In the genomic region with DNA sequence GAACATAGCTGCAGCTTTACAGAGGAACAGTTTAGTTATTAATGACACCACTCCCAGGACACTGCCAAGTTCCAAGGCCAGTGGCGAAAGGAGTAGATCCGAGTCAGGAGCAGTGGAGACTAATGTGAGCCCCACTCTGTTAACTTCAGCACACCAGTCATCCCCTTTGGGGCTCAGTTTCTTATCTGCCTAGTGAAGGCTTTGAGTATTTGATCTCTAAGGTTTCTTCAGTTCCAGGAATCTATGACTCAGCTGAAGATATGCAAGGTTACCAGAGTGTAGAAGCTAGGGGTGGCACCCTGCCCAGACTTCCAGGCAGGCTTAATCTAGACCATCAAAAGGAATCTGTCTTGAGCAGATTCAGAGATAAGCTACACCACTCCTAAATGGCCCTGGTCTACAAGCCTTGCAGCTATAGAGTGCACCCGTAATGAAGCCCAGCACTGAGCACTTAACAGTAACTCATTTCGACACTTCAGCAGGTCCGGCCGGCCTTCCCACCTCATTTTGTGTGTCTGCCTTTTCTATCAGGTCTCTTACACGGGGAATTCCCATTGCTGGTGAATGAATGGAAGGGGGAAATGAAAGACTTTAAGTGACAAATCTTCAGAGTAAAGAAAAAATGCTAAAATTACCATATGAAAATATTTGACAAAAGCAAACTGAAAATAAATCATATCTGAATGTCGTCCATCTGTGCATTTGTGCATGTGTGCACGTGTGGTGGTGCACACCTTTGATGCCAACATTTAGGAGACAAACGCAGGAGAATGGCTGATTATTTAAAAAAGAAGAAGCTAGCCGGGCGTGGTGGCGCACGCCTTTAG, we compare ENCODE assay signal across 8 mouse cellular contexts. TPM values are rescaled to one million over a fixed set of nuclear protein-coding genes. Genes with fewer than 3 reads are reported as not detected.
DNase-seq lines count a peak whose midpoint lies in the region; ATAC-seq and TF ChIP-seq lines count a peak whose summit lies in the region.

No protein-coding gene starts in this region.

- TF ChIP-seq CTCF in Patski (IDR thresholded peaks at IDR 0.05): no peak
- no peak for TF ChIP-seq CTCF in liver, embryonic 14.5 days (IDR thresholded peaks at IDR 0.05; ENCODE audit: low read depth)

- POLR2A ChIA-PET in Patski (lab: Charles Lee): interaction anchor here (1.4 to 2.3 kb wide), 3 partner anchors 10 to 22 kb away, joined by 3 to 7 read pairs (median 6); no protein-coding TSS in a partner anchor

- H3K9me3 ChIP-seq in heart, embryonic 16.5 days (replicated peaks; ENCODE audit: control insufficient read depth, low read length): no peaks in the 10 kb centered on the region
- H3K9me3 ChIP-seq in heart, embryonic 11.5 days (replicated peaks; ENCODE audit: control insufficient read depth, low read length): no peaks in the 10 kb centered on the region
- H3K9me3 ChIP-seq in liver, embryonic 14.5 days (ENCODE audit: control insufficient read depth, low read length): no peaks in the 10 kb centered on the region
- no peaks in the 10 kb centered on the region for H3K9me3 ChIP-seq in hindbrain, embryonic 11.5 days (ENCODE audit: control insufficient read depth, low read length)

- no peak overlapping the region for H3K4me2 ChIP-seq in heart, embryonic 16.5 days (ENCODE audit: low read depth, low read length)
- no peak overlapping the region for H3K4me2 ChIP-seq in heart, embryonic 11.5 days
- peak overlapping the region; percentile 56 for H3K4me2 ChIP-seq in liver, embryonic 14.5 days (ENCODE audit: low read depth)
- no peak overlapping the region for H3K4me2 ChIP-seq in hindbrain, embryonic 11.5 days (replicated peaks; ENCODE audit: low read depth, low read length)

- no peaks in the 10 kb centered on the region for H3K36me3 ChIP-seq in heart, embryonic 16.5 days (ENCODE audit: control insufficient read depth, insufficient read depth)
- H3K36me3 ChIP-seq in heart, embryonic 11.5 days (ENCODE audit: control insufficient read depth, insufficient read depth, low read length): no peaks in the 10 kb centered on the region
- H3K36me3 ChIP-seq in liver, embryonic 14.5 days (replicated peaks; ENCODE audit: control insufficient read depth, insufficient read depth, low read depth): peaks cover 2% of the 10 kb centered on the region; the same call in 1 of the 2 replicates
- no peaks in the 10 kb centered on the region for H3K36me3 ChIP-seq in hindbrain, embryonic 11.5 days (ENCODE audit: control insufficient read depth, insufficient read depth, low read length)

- peaks cover 14% of the 10 kb centered on the region for H3K4me1 ChIP-seq in heart, embryonic 16.5 days (ENCODE audit: control insufficient read depth, insufficient read depth, low read length)
- peaks cover 11% of the 10 kb centered on the region for H3K4me1 ChIP-seq in heart, embryonic 11.5 days (ENCODE audit: control insufficient read depth, insufficient read depth, low read length)
- peaks cover 43 to 52% of the 10 kb centered on the region in 2 experiments for H3K4me1 ChIP-seq in liver, embryonic 14.5 days (replicated peaks; ENCODE audit: control insufficient read depth in 2 of 2, insufficient read depth in 2 of 2, low read length in 1 of 2)
- no peaks in the 10 kb centered on the region for H3K4me1 ChIP-seq in hindbrain, embryonic 11.5 days (replicated peaks; ENCODE audit: control insufficient read depth, insufficient read depth, low read length)

- ATAC-seq in heart, embryonic 16.5 days (replicated peaks; ENCODE audit: extremely low read depth, insufficient read depth, low FRiP score): 0 out of 2 replicates have a peak, but pooled peaks have one; percentile 53
- ATAC-seq in heart, embryonic 11.5 days (replicated peaks; ENCODE audit: insufficient number of reproducible peaks, low FRiP score, low TSS enrichment): no peak
- ATAC-seq in Patski: peak; percentile 90
- peak; percentile 88 for ATAC-seq in liver, embryonic 14.5 days (ENCODE audit: insufficient read depth)
- no peak for ATAC-seq in hindbrain, embryonic 11.5 days (ENCODE audit: low FRiP score)

- intact Hi-C loops in gastrocnemius, postnatal 14 days (cut with DNase I; ENCODE audit: low total_unique reads): no loop called here

- peak; percentile 80 for TF ChIP-seq EP300 in liver, embryonic 14.5 days (IDR thresholded peaks at IDR 0.05; ENCODE audit: low read depth)

- CTCF ChIA-PET in Patski (lab: Charles Lee): interaction anchor here (0.9 to 5.3 kb wide), 6 partner anchors 10 to 21 kb away, joined by 3 to 25 read pairs (median 8); partner anchors contain the start of gene Lpcat3

- H3K4me3 ChIP-seq in heart, embryonic 16.5 days (ENCODE audit: low read length): no peak overlapping the region
- no peak overlapping the region for H3K4me3 ChIP-seq in heart, embryonic 11.5 days (ENCODE audit: low read depth, low read length)
- H3K4me3 ChIP-seq in liver, embryonic 14.5 days (ENCODE audit: insufficient read depth in 1 of 2, low read depth in 2 of 2, low read length in 2 of 2): 0 out of 4 replicates have a peak overlapping the region, but pooled peaks of 1 of the 2 experiments have one; percentile 13
- no peak overlapping the region for H3K4me3 ChIP-seq in hindbrain, embryonic 11.5 days (ENCODE audit: low read depth, low read length)

- H3K27ac ChIP-seq in heart, embryonic 16.5 days (ENCODE audit: low read length): peak overlapping the region; percentile 3; the same call in 1 of the 2 replicates
- H3K27ac ChIP-seq in heart, embryonic 11.5 days (ENCODE audit: low read depth, low read length): no peak overlapping the region
- peak overlapping the region; percentile 54 for H3K27ac ChIP-seq in liver, embryonic 14.5 days
- no peak overlapping the region for H3K27ac ChIP-seq in hindbrain, embryonic 11.5 days (ENCODE audit: low read depth, low read length)

- peak; percentile 93 for DNase-seq in Patski (ENCODE audit: low read depth, low spot score)
- DNase-seq in gastrocnemius, postnatal 14 days: peak; percentile 55
- DNase-seq in liver, embryonic 14.5 days (ENCODE audit: low read depth in 3 of 3, low spot score in 3 of 3): peak; percentile 72 to 73 (median 72)
- peak; percentile 55 to 69 for DNase-seq in urinary bladder, postnatal 36 days (ENCODE audit: low spot score in 2 of 2)
- DNase-seq in hindbrain, embryonic 11.5 days (ENCODE audit: low spot score): no peak
- no peak for DNase-seq in embryo, embryonic 11 days

- 57% methylated on average over 14 of the region's 14 CpGs for WGBS in heart, embryonic 16.5 days
- 64% methylated on average over 14 of the region's 14 CpGs for WGBS in heart, embryonic 11.5 days (ENCODE audit: insufficient replicate concordance)
- 45% methylated on average over 14 of the region's 14 CpGs for WGBS in liver, embryonic 14.5 days (ENCODE audit: insufficient replicate concordance)
- 90% methylated on average over 14 of the region's 14 CpGs for WGBS in hindbrain, embryonic 11.5 days

- in situ Hi-C loops in Patski (cut with MboI; ENCODE audit: low pct_unique_long_range_greater_than_20kb): no loop called here

- H3K9ac ChIP-seq in heart, embryonic 16.5 days (ENCODE audit: low read length): no peak overlapping the region; the same call in 1 of the 2 replicates
- H3K9ac ChIP-seq in heart, embryonic 11.5 days (ENCODE audit: low read depth, low read length): no peak overlapping the region
- H3K9ac ChIP-seq in liver, embryonic 14.5 days (replicated peaks): peak overlapping the region; percentile 23
- H3K9ac ChIP-seq in hindbrain, embryonic 11.5 days (ENCODE audit: low read depth, low read length): no peak overlapping the region

- no peaks in the 10 kb centered on the region for H3K27me3 ChIP-seq in heart, embryonic 16.5 days (ENCODE audit: control insufficient read depth, insufficient read depth, low read length)
- no peaks in the 10 kb centered on the region for H3K27me3 ChIP-seq in heart, embryonic 11.5 days (ENCODE audit: control insufficient read depth, insufficient read depth, low read length)
- H3K27me3 ChIP-seq in Patski: no peaks in the 10 kb centered on the region
- H3K27me3 ChIP-seq in liver, embryonic 14.5 days (ENCODE audit: control insufficient read depth, insufficient read depth, low read length): no peaks in the 10 kb centered on the region
- no peaks in the 10 kb centered on the region for H3K27me3 ChIP-seq in hindbrain, embryonic 11.5 days (ENCODE audit: control insufficient read depth, insufficient read depth, low read length)

RNA-seq across cellular contexts. Expression of gene Lpcat3, which starts 21.0 kb away (rescaled TPM):
- 50.1 and 54.2 TPM in 2 replicates for polyA plus RNA-seq in heart, embryonic 16.5 days (2015; fragmentation: Nextera tagmentation; extraction: Ambion mirVana)
- polyA plus RNA-seq in heart, embryonic 11.5 days (2014; fragmentation: Nextera tagmentation; extraction: Ambion mirVana): 35.5 and 41.1 TPM in 2 replicates
- 107 TPM for polyA plus RNA-seq in Patski (2021)
- total RNA-seq in gastrocnemius, postnatal 14 days (2021): 10 to 100 TPM; 26.3 to 32.3 TPM
- polyA plus RNA-seq in liver, embryonic 14.5 days (2012; rRNA removed): 61.4 and 65.7 TPM in 2 replicates
- polyA plus RNA-seq in liver, embryonic 14.5 days (2014; fragmentation: Nextera tagmentation; extraction: Ambion mirVana): 64.2 and 67.0 TPM in 2 replicates
- 37.5 and 43.2 TPM in 2 replicates for polyA plus RNA-seq in hindbrain, embryonic 11.5 days (2014; fragmentation: Nextera tagmentation; extraction: Ambion mirVana)

RNA-seq across cellular contexts. Expression of gene Emg1, which starts 28.2 kb away (rescaled TPM):
- 125 and 133 TPM in 2 replicates for polyA plus RNA-seq in heart, embryonic 16.5 days (2015; fragmentation: Nextera tagmentation; extraction: Ambion mirVana)
- 139 and 148 TPM in 2 replicates for polyA plus RNA-seq in heart, embryonic 11.5 days (2014; fragmentation: Nextera tagmentation; extraction: Ambion mirVana)
- 100 TPM for polyA plus RNA-seq in Patski (2021)
- 10 to 100 TPM; 51.8 to 57.5 TPM for total RNA-seq in gastrocnemius, postnatal 14 days (2021)
- polyA plus RNA-seq in liver, embryonic 14.5 days (2012; rRNA removed): 91.1 and 103 TPM in 2 replicates
- polyA plus RNA-seq in liver, embryonic 14.5 days (2014; fragmentation: Nextera tagmentation; extraction: Ambion mirVana): 147 and 162 TPM in 2 replicates
- 196 and 203 TPM in 2 replicates for polyA plus RNA-seq in hindbrain, embryonic 11.5 days (2014; fragmentation: Nextera tagmentation; extraction: Ambion mirVana)

RNA-seq across cellular contexts. Expression of gene Phb2, which starts 28.3 kb away (rescaled TPM):
- polyA plus RNA-seq in heart, embryonic 16.5 days (2015; fragmentation: Nextera tagmentation; extraction: Ambion mirVana): 347 and 355 TPM in 2 replicates
- 335 and 336 TPM in 2 replicates for polyA plus RNA-seq in heart, embryonic 11.5 days (2014; fragmentation: Nextera tagmentation; extraction: Ambion mirVana)
- 275 TPM for polyA plus RNA-seq in Patski (2021)
- total RNA-seq in gastrocnemius, postnatal 14 days (2021): 100 to 1,000 TPM; 179 to 184 TPM
- 101 and 124 TPM in 2 replicates for polyA plus RNA-seq in liver, embryonic 14.5 days (2012; rRNA removed)
- 210 and 240 TPM in 2 replicates for polyA plus RNA-seq in liver, embryonic 14.5 days (2014; fragmentation: Nextera tagmentation; extraction: Ambion mirVana)
- 318 and 336 TPM in 2 replicates for polyA plus RNA-seq in hindbrain, embryonic 11.5 days (2014; fragmentation: Nextera tagmentation; extraction: Ambion mirVana)

RNA-seq across cellular contexts. Expression of gene C1s2, which starts 47.9 kb away (rescaled TPM):
- polyA plus RNA-seq in heart, embryonic 16.5 days (2015; fragmentation: Nextera tagmentation; extraction: Ambion mirVana): 0.05 and 0.06 TPM in 2 replicates
- polyA plus RNA-seq in heart, embryonic 11.5 days (2014; fragmentation: Nextera tagmentation; extraction: Ambion mirVana): not detected in 2 replicates
- 6.1 TPM for polyA plus RNA-seq in Patski (2021)
- total RNA-seq in gastrocnemius, postnatal 14 days (2021): under 1 TPM; 0.78 to 0.96 TPM
- 0.01 TPM in 1 of 2 replicates, not detected in the other for polyA plus RNA-seq in liver, embryonic 14.5 days (2012; rRNA removed)
- not detected in 2 replicates for polyA plus RNA-seq in liver, embryonic 14.5 days (2014; fragmentation: Nextera tagmentation; extraction: Ambion mirVana)
- 0.10 TPM in 1 of 2 replicates, not detected in the other for polyA plus RNA-seq in hindbrain, embryonic 11.5 days (2014; fragmentation: Nextera tagmentation; extraction: Ambion mirVana)

RNA-seq across cellular contexts. Expression of gene Ptpn6, which starts 54.7 kb away (rescaled TPM):
- 14.6 and 31.3 TPM in 2 replicates for polyA plus RNA-seq in heart, embryonic 16.5 days (2015; fragmentation: Nextera tagmentation; extraction: Ambion mirVana)
- 4.8 and 6.9 TPM in 2 replicates for polyA plus RNA-seq in heart, embryonic 11.5 days (2014; fragmentation: Nextera tagmentation; extraction: Ambion mirVana)
- 1.5 TPM for polyA plus RNA-seq in Patski (2021)
- total RNA-seq in gastrocnemius, postnatal 14 days (2021): 1 to 10 TPM; 1.7 to 1.9 TPM
- 14.3 and 17.9 TPM in 2 replicates for polyA plus RNA-seq in liver, embryonic 14.5 days (2012; rRNA removed)
- polyA plus RNA-seq in liver, embryonic 14.5 days (2014; fragmentation: Nextera tagmentation; extraction: Ambion mirVana): 26.6 and 28.4 TPM in 2 replicates
- 7.1 and 7.9 TPM in 2 replicates for polyA plus RNA-seq in hindbrain, embryonic 11.5 days (2014; fragmentation: Nextera tagmentation; extraction: Ambion mirVana)

Comparison
In these comparisons a context has a peak if more than half of its experiments do, and no peak if none do; other contexts are left out.
1. ATAC-seq: peak in heart, embryonic 16.5 days (single experiment), Patski (single experiment) and liver, embryonic 14.5 days (single experiment); none in heart, embryonic 11.5 days (single experiment) and hindbrain, embryonic 11.5 days (single experiment).
2. H3K27ac ChIP-seq: peak in heart, embryonic 16.5 days (single experiment) and liver, embryonic 14.5 days (single experiment); none in heart, embryonic 11.5 days (single experiment) and hindbrain, embryonic 11.5 days (single experiment).
3. DNase-seq: peak in Patski (single experiment), gastrocnemius, postnatal 14 days (single experiment), liver, embryonic 14.5 days (3 of 3) and urinary bladder, postnatal 36 days (2 of 2); none in hindbrain, embryonic 11.5 days (single experiment) and embryo, embryonic 11 days (single experiment).